Comparison of ENCODE assay signal across 8 mouse cellular contexts in genomic region chr4:135382316-135382715, GRCm38 (mm10). TPM values are rescaled to one million over a fixed set of nuclear protein-coding genes. Genes with fewer than 3 reads are reported as not detected.
DNase-seq lines count a peak whose midpoint lies in the region; ATAC-seq lines count a peak whose summit lies in the region.

No protein-coding gene starts in this region.

- peak; percentile 94 for DNase-seq in midbrain, embryonic 14.5 days
- DNase-seq in adrenal gland, postnatal 25 days, result peak; percentile 72
- peak; percentile 82 for DNase-seq in embryo, embryonic 9.5 days (ENCODE audit: extremely low spot score)
- DNase-seq in left cerebral cortex, postnatal 10 days (ENCODE audit: extremely low spot score in 1 of 2, low spot score in 2 of 2), result peak; percentile 65 to 72
- peak; percentile 76 for DNase-seq in neural tube, embryonic 10.5 days (ENCODE audit: extremely low spot score, low spot score)
- DNase-seq in thymus, postnatal 10 days (ENCODE audit: low spot score in 2 of 2), result peak; percentile 10 to 71

- no peak overlapping the region for H3K27ac ChIP-seq in midbrain, embryonic 14.5 days (replicated peaks; ENCODE audit: low read depth, low read length)
- H3K27ac ChIP-seq in midbrain, embryonic 16.5 days (ENCODE audit: low read length), result no peak overlapping the region

- no peak overlapping the region for H3K4me2 ChIP-seq in midbrain, embryonic 14.5 days (ENCODE audit: low read length)
- H3K4me2 ChIP-seq in midbrain, embryonic 16.5 days (ENCODE audit: low read length), result no peak overlapping the region

- no peaks in the 10 kb centered on the region for H3K4me1 ChIP-seq in midbrain, embryonic 14.5 days (ENCODE audit: control insufficient read depth, insufficient read depth, low read length)
- no peaks in the 10 kb centered on the region for H3K4me1 ChIP-seq in midbrain, embryonic 16.5 days (ENCODE audit: control insufficient read depth, insufficient read depth, low read length)

- no peaks in the 10 kb centered on the region for H3K36me3 ChIP-seq in midbrain, embryonic 14.5 days (ENCODE audit: control insufficient read depth, insufficient read depth, low read length)
- no peaks in the 10 kb centered on the region for H3K36me3 ChIP-seq in midbrain, embryonic 16.5 days (ENCODE audit: control insufficient read depth, insufficient read depth, low read length)

- no peak overlapping the region for H3K9ac ChIP-seq in midbrain, embryonic 14.5 days (replicated peaks; ENCODE audit: low read length)
- no peak overlapping the region for H3K9ac ChIP-seq in midbrain, embryonic 16.5 days (ENCODE audit: low read depth, low read length)

- H3K9me3 ChIP-seq in midbrain, embryonic 14.5 days (ENCODE audit: control insufficient read depth, low read length), result no peaks in the 10 kb centered on the region
- no peaks in the 10 kb centered on the region for H3K9me3 ChIP-seq in midbrain, embryonic 16.5 days (replicated peaks; ENCODE audit: control insufficient read depth, low read length, poor library complexity, severe bottlenecking)

- H3K27me3 ChIP-seq in midbrain, embryonic 14.5 days (ENCODE audit: control insufficient read depth, insufficient read depth, low read length), result no peaks in the 10 kb centered on the region
- peaks cover 3% of the 10 kb centered on the region for H3K27me3 ChIP-seq in midbrain, embryonic 16.5 days (ENCODE audit: control insufficient read depth, insufficient read depth, low read depth, low read length)

- ATAC-seq in midbrain, embryonic 14.5 days (ENCODE audit: low FRiP score, low TSS enrichment), result no peak
- ATAC-seq in midbrain, embryonic 16.5 days, result no peak
- ATAC-seq in hematopoietic stem cell, adult 5-6 weeks (replicated peaks in 1 of 2; ENCODE audit: insufficient read depth in 1 of 2, low FRiP score in 2 of 2, low TSS enrichment in 1 of 2, low read depth in 1 of 2, poor library complexity in 2 of 2, severe bottlenecking in 2 of 2), result peak; percentile 79 to 87; a peak in 3 of 4 replicates

- intact Hi-C loops in left cerebral cortex, postnatal 10 days (cut with DNase I), result loop anchor here (2.0 to 10.0 kb wide), 2 partner anchors 28 to 282 kb away; no protein-coding TSS in a partner anchor

- WGBS in midbrain, embryonic 14.5 days, result 4% methylated on average over 14 of the region's 14 CpGs
- 3% methylated on average over 14 of the region's 14 CpGs for WGBS in midbrain, embryonic 16.5 days

- no peak overlapping the region for H3K4me3 ChIP-seq in midbrain, embryonic 14.5 days (replicated peaks; ENCODE audit: low read depth, low read length)
- H3K4me3 ChIP-seq in midbrain, embryonic 16.5 days (ENCODE audit: low read depth, low read length), result no peak overlapping the region

RNA-seq across cellular contexts. Expression of gene Ncmap, which starts 15.7 kb away (rescaled TPM):
- 0.67 and 1.4 TPM in 2 replicates for polyA plus RNA-seq in midbrain, embryonic 14.5 days (2014; fragmentation: Nextera tagmentation; extraction: Ambion mirVana)
- 0.71 and 0.83 TPM in 2 replicates for polyA plus RNA-seq in midbrain, embryonic 16.5 days (2015; fragmentation: Nextera tagmentation; extraction: Ambion mirVana)
- total RNA-seq in adrenal gland, postnatal 25 days (2021), result not detected in 2 replicates
- 1.8 TPM in 1 of 2 replicates, not detected in the other for total RNA-seq in hematopoietic stem cell, adult 5-6 weeks (2017)
- total RNA-seq in left cerebral cortex, postnatal 10 days (2021), result under 1 TPM; 0.36 to 0.54 TPM

RNA-seq across cellular contexts. Expression of gene Srrm1, which starts 29.2 kb away (rescaled TPM):
- 160 and 179 TPM in 2 replicates for polyA plus RNA-seq in midbrain, embryonic 14.5 days (2014; fragmentation: Nextera tagmentation; extraction: Ambion mirVana)
- polyA plus RNA-seq in midbrain, embryonic 16.5 days (2015; fragmentation: Nextera tagmentation; extraction: Ambion mirVana), result 172 and 196 TPM in 2 replicates
- total RNA-seq in adrenal gland, postnatal 25 days (2021), result 133 and 151 TPM in 2 replicates
- 116 and 160 TPM in 2 replicates for total RNA-seq in hematopoietic stem cell, adult 5-6 weeks (2017)
- total RNA-seq in left cerebral cortex, postnatal 10 days (2021), result 100 to 1,000 TPM; 133 to 134 TPM

RNA-seq across cellular contexts. Expression of gene Rcan3, which starts 51.3 kb away (rescaled TPM):
- 40.9 and 50.2 TPM in 2 replicates for polyA plus RNA-seq in midbrain, embryonic 14.5 days (2014; fragmentation: Nextera tagmentation; extraction: Ambion mirVana)
- polyA plus RNA-seq in midbrain, embryonic 16.5 days (2015; fragmentation: Nextera tagmentation; extraction: Ambion mirVana), result 58.3 and 59.1 TPM in 2 replicates
- total RNA-seq in adrenal gland, postnatal 25 days (2021), result 11.9 and 16.9 TPM in 2 replicates
- 7.4 and 8.9 TPM in 2 replicates for total RNA-seq in hematopoietic stem cell, adult 5-6 weeks (2017)
- total RNA-seq in left cerebral cortex, postnatal 10 days (2021), result 10 to 100 TPM; 47.6 to 54.9 TPM

Comparison
In these comparisons a context has a peak if more than half of its experiments do, and no peak if none do; other contexts are left out.
1. ATAC-seq: peak in hematopoietic stem cell, adult 5-6 weeks (2 of 2); none in midbrain, embryonic 14.5 days (single experiment) and midbrain, embryonic 16.5 days (single experiment).
2. DNase-seq: peak in every context shown above with its lines; median percentile 94 in midbrain, embryonic 14.5 days; 82 in embryo, embryonic 9.5 days; 76 in neural tube, embryonic 10.5 days; 72 in adrenal gland, postnatal 25 days; 68 in left cerebral cortex, postnatal 10 days; 40 in thymus, postnatal 10 days.